Mouse (Mus musculus) mesoderm, embryonic 11.5 days (tissue): ENCODE measurements around the gene Elmo2.
A peak's percentile ranks its signal among the peaks of the same experiment; 100 is the strongest.

ENCODE experiments used
- DNase-seq: peaks from one replicate; pipeline ENCODE4 v3.0.0-alpha.2; 2012; ENCODE audit warnings: low read depth, low spot score

Elmo2 gene

DNA sequence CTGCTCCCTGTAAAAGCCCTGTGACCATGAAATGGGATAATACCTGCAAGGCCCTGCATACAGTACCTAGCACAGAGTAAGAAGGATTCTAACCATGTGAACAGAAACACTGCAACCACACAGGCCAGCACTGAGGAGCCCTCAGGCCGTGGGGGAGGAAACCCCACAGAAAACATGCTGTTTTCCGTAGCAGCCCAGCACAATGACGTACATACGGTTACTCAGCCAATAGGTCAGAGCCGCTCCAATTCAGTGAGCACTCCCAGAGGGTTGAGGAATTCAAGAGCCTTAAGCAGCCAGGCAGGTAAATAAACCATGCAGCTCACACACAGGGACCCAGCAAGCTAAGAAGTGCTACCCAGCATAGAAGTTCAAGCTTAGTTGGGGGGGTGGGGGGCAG, 2.4 kb downstream of the Elmo2 start:
- DNase-seq: no peak

DNA sequence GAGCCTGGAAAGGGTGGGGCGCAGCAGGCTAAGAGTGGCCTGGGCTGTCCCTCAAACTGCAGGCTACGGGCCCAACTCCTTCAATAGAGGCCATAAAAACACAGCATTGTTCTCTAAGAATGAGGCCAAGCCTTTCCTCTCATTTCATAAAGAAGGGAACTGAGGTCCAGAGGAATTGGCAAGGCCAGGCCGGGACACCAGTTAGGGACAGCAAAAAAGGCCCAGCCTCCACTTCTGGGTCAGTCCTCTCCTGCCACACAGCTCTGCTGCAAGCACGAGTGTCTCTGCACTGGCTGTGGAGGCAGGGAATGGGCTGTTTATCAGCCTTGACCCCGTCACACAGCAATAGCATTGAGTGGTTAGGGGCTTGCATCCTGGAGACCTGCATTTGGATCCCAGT, 2.8 kb downstream of the Elmo2 start:
- DNase-seq: no peak

DNA sequence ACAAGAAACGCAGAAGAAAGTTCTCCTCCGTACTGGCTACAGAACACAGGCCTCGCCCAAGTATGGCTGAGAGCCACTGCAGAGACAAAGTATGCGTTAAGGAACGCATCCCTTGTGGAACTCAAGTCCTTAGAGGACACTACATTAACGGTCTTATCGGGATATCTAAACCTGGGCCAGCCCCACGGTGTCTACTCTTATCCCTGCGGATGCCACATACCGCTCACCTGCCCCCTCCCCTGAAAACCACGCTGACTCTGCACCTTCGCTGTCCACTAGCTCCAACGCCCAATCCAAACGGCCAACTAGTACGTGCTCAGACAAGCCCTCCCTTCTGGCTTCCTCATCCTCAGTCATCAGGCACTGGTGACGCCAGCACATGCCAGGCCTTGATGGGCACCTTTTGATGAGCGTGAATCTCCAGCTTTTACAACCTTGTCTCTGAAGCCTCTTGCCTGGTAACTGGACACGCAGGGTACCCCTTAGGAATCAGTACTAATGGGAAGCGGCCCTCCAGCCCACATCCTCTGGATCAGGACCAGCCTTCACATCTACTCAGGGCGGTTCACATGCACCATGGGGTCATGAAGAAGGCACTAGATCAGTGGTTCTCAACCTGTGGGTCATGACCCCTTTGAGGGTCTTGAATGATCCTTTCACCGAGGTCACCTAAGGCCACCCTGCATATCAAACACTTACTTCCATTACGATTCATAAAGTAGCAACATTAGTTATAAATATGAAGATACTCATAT, 4.1 kb downstream of the Elmo2 start:
- DNase-seq: no peak

DNA sequence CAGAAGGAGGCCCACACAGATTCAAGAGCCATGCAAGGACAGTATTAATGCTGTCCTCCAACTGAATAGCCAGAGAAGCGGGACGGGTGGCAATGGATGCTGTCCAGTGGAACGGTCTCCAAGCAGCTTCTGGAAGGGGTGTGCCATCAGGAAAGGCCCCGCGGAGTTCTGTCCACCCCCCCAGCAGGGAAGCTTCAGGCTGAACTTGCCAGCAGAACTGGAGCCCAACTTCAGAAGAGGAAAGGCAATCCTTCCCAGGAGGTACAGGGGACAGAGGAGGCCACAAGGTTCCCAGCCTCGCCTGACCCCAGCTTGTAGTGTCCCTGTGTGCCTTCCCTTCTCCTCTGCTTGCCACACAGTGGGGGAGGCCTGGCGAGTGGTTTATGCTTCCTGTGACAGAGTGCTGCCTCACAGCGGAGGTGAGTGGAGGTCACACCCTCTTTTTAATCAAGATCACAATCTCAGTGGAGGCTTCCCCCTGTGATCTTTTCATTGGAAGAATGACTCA, 4.8 kb downstream of the Elmo2 start:
- no peak for DNase-seq

DNA sequence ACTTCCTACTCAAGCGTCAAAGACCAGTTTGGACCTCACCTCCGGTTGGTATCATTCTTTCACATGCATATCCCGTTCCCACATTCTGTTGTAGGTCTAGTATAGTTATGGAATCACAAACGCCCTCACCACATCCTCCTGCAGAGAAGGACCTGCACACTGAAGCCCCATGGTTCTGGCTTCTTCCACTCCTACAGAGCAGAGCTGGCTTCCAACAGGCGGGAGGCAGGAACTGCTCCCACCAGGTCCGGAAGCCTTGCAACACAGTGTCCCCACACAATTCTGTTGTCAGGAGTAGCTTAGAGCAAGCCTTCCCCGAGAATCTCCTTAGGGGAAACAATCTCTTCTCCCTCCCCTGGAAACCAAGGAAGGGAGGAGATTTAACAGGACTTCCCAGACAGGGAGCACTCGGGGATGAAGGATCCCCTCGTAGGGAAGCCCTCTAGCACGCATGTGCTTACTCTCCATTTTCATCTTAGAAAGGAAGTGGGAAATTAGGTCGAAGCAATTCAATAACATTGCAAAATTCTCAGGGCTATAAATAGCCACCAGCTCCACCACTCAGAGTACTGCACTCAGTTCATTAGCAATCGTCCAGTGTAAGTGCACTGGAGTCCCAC, 5.6 kb downstream of the Elmo2 start:
- no peak for DNase-seq

DNA sequence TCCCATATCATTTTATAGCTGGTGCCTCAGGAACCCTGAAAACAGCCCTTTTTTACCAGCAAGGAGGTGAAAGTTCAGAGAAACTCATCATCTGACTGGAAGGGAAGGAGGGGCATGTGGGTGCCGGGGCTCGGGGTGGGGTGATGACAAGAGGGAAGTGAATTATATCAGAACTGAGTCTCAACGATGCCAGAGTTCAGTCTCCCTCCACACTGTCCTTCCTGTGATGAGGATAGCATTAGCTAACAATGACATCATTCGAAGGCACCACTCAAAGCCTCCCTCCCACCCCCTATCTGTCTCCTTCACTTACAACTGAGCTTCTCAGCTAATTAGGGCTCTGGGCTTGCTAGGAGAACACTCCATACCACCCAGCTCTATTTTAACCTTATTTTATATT, 6.8 kb downstream of the Elmo2 start:
- no peak for DNase-seq

DNA sequence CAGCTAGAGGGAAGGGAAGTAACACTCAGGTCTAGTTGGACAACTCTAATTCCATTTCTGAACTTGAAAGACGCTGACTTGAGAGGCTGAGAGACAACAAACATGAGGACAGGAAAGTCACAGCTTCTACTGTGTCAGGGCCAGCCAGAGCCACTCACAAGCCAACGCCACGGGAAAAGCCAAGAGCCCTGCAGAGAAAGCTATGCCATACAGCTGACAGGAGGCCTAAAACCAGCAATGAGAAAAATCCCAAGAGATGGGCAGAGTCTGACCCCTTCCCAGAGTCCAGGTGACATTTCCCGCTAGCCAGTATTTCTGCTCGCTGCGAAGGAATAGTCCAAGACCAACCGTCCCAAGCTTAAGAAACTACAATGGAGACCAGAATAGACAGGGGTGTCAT, 7.3 kb downstream of the Elmo2 start:
- DNase-seq: no peak

DNA sequence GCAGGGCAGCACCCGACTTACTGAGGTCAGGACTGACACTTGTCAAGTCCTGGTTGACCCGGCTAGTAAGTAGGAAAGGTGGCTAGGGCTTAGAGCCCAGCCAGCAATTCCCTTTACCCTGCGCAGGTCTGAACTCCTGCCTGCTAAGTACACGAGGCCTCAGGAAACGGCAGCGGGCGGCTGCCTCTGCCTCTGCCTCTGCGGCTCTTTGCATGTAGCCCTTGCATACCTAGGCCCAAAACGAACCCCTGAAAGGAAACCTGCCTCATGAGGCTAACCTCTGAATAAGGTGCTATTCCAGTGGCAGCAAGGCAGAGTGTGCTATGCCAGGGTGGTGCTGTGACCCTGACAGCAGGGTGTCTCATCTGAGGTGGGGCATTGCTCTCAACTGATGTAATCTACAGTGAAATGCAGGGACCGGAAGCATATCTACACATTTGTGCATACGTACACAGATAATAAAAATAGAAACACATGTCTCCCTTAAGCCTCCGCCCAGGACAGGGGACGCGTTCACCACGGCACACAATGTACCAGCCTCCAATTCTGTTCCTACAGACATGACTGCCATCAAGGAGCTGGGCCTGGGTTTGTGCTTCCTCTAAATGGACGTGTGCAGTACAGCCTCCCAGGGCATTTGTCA, 8.5 kb downstream of the Elmo2 start:
- DNase-seq: no peak

DNA sequence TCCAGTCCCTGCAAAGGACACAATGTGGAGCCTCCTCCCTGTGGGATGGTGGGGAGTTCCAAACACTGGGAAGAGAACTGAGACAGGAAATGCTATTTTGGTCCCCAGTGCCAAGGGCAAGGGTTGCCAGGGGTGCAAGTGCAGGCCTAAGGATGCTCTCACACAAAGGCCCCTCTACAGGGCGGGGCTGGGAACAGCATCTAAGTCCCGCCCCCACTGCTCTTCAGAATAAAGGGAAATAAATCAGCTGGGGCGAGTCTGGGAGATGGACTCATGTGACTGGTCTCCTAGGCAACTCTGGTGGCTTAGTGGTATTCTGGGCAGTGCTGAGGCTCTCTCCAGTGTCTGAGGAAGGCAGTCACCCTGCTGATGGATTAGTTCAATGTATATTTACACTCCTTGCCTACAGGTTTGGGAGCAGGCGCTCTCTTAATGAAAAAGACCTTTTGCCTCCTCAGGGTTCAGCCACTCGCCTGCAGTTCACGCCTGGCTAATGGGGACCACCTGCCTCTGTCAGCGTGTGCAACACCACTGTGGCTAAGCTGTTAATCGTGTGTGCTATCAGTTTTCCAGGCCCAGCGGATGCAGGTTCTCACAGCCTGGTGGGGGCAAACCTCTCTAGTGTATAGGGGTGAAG, 9.3 kb downstream of the Elmo2 start:
- DNase-seq: peak; percentile 93

DNA sequence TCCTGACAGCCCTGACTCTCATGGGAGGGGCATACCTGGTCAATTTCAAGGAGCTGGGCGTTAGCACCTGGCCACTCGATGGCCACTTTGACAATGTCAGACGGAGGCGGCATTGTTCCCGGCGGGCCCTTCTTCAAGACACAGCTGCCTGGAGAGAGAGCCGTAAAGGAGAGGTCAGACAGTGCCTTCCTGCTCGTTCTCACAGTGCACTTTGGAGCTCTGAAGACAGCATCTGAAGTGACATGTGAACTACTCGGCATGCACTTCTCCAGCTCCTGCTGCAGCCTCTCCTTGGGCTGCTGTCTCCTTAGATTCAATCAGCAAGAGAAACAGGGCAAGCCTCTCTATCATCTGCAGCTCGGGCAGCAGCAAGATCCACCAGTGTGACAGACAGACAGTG, 10.1 kb downstream of the Elmo2 start:
- no peak for DNase-seq

DNA sequence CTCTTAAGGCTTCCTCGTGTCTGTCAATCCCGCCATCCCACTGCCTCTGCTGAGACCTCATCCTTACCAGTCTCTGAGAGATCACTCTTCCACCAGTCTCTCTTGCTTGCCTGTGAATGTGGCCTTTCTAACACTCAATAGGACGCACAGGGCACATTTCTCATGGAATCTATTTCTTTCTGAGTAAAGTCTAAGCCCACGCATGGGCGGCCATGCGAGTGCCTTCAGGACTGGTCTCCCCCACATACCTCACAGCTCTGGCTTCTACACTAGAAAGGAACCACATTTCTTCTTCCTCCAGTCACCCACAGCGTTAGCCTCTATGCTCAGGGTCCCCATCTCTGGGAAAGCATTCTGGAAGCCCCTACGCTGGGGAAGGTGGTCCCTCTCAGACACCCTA, 12.1 kb downstream of the Elmo2 start:
- DNase-seq: no peak

DNA sequence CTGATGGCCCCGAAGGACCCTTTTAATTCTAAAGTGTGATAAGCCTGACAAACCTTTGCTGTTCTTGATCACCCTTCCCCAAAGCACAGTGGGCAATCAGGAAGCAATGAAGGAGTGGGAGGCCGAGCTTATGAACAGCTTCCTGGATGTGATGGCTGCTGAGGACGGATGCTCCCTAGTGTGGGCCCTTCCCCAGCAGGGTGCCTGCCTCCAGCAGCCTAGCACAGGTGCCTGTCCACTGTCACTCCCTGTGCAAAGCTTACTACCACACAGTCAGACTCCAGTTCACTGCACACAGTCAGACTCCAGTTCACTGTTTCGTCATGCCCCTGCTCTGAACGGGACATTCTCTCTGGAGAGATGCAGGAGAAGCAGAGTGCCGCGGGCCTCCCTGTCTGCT, 13.9 kb downstream of the Elmo2 start:
- DNase-seq: no peak

DNA sequence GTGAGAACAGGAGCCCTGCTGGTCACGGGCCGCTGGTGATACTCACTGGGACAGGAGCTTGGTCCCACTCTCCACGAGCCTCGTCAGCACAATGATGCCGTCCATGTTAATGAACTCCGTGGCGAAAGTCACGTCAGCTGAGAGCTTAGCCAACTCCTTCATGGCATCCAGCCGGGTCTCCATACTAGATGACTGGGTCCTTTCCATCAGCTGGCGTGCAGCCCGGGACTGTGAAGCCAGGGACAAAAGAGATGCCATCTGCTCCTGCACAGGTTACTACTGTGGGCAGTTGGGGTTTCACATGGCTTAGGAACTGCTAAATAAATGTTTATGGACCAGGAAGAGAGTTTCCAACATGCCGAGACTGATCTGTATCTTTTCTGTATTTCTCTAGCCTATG, 14.7 kb downstream of the Elmo2 start:
- DNase-seq: no peak

DNA sequence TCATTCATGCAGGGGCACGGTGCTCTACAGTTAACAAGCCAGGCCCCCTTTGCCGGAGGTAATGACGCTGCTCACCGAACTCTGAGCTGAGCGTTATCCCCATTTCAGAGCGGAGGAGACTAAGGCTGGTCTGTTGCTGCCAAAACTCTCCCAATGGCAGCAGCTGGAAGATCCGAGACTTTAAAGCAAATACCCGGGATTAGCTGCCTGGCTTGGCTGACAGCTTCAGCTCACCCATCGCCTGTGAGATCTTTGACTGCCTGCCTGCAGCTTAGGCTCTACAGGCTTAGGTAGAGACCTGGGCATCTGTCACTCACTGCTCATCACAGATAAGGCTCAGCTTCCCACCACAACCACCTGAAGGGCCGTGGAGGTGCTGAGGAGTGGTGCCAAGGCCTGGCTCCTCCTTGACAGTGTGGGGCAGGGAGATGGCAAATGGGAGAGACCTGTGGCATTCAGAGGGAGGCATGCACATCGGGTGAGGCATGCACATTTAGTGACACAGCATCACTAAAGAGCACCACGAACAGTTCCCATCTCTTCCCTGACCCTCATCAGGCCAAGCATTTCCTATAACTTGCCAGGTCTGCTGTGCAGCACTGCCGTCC, 15.4 kb downstream of the Elmo2 start:
- DNase-seq: no peak

DNA sequence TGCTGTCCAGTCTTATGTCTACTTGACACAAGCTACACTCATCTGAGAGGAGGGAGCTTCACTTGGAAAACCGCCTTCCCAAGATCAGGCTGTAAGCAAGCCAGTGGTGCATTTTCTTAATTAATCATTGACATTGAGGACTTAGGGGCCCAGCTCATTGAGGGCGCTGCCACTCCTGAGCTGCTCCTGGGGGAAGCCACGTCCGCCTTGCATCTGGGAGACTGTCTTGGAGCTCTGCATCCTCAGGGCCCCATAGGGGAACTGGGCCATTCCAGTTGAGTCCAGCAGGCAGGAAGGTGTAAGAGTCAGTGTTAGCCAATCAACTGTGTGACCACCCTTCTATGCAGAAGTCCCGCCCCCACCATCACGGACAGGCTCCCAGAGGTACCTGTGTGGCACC, 18.5 kb downstream of the Elmo2 start:
- no peak for DNase-seq

DNA sequence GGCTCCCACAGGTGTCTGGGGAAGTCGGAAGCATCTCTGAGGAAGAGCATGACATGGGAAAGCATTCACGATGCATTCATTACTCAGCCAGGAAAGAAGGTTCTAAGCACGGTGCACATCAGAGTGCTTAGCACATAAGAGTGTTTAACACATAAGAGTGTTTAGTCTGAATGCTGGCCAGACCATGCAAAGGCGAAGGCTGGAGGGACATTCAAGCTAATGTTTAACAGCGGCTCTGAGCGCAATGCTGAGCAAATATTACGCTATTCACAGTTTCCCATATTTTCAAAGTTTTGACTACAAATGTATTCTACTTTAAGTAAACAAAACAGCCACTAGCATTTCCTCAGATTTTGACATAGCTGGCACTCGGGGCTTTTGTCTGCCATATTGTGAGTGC, 20.8 kb downstream of the Elmo2 start:
- no peak for DNase-seq

DNA sequence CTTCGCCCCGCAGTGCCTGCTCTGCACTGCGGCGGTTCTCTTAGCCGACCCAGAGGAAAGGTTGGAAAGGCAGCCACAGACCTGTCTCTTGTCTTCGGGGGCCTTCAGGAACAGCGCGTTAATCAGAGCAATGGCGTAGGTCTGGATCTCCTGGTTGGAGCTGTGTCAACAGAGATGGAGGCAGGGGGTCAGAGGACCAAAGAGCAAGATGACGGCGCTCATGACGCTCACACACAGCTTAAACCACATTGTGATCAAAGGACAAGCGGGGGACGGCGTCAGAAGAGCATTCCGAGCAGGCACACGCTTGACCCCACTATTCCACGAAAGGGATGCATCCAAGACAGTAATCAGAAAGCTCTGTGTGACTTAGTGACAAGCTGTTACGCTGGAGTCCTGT, 21.5 kb downstream of the Elmo2 start:
- no peak for DNase-seq

DNA sequence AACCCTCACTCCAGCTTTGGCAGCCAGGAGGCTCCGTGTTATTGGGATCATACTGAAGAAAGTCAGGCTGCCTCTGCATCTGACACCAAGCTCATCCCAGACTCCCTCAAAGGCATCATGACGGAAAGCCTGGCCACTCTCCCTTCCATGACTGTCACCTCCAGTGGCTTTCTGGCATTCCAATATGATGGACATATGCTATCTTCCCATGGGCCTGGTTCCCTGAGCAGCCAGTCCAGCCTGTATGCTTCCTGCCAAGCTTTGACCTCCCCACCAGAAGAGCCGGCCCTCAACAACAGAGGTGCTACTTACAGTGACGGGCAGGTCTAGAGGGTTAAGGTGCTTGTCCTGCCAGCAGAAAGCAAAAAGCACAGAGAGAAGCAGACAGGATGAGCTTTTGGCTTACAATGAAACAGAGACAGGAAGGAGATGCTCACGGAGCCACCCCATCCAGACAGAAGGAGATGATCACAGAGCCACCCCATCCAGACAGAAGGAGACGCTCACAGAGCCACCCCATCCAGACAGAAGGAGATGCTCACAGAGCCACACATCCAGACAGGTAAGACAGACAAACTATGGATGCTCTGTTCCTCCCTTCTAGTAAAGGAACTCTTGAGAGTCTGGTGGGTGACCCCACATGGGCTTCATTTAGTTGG, 22.8 kb downstream of the Elmo2 start:
- no peak for DNase-seq

DNA sequence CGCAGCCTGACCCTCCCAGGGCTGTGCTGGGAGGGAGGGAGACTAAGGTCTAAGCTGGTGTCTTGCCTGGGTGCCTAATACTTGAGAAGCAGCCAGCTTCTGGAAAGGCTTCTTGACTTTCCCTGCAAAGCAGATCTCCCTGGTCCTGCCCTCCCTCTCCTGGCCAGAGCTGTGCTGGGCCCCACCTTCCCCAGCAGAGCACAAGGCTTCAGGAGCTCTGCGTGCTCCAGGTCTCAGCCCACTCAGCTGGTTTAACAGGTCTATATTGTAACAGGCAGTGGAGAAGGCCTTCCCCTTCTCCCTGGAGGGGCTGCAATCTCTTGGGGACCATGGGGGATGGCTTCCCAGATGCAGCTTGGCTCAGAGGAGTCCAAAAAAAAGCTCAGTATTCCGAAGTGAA, 24.9 kb downstream of the Elmo2 start:
- no peak for DNase-seq

DNA sequence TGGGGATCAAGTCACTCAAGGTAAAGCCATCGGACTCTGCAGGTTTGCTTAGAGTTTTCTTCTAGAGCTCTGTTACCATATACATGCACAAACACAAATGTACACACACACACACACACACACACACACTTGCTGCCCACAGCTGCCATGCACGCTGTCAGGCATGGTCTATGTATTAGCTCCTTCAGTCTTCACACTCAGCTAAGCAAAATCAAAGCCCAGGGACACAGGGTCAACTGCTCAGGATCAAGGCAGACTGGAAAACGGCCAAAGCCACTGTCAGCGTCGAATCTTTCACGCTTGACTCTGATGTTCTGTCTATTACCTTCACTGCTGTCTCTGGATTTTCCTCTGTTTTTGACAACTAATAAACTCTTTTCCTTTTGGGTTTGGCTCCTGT, 25.4 kb downstream of the Elmo2 start:
- DNase-seq: no peak

DNA sequence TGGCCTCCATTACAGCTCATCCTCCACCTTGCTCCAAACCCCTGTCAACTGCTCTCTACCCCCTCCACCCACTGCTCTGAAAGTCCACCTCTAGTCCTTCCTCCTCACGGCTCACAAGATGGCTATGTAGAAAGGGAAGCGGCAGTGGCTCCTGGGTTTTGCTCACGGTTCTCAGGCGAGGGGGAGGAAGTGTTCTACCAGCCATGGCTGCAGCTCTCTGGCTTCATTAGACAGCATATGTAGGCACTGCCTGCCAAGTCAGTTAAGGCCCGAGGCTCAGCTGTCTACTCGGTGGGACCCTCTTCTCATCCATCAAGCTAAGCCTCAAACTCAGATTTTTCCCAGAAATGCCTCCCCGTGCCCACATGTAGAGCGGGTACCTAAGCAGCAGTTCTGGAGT, 25.9 kb downstream of the Elmo2 start:
- no peak for DNase-seq

DNA sequence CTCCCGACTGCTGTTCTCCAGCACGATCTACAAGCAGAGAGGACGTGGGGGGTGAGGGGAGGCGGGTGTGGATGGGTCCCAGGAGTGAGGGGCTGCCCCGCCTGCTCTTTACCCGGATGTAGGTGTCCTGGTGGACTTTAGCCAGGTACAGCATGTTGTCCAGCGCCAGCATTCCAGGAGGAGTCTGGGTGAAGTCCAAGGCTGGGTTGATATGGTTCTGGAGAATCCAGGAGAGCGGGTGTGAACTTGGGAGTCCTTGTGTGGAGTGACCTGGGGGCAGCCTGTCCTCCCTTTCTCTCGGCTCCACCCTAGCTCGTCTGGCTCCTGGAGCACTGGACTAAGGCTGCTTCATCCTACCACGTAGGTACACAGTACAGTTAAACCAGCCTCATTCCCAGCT, 28.9 kb downstream of the Elmo2 start:
- DNase-seq: no peak
